Mouse (Mus musculus): ENCODE measurements around the gene Timp1.

DNA sequence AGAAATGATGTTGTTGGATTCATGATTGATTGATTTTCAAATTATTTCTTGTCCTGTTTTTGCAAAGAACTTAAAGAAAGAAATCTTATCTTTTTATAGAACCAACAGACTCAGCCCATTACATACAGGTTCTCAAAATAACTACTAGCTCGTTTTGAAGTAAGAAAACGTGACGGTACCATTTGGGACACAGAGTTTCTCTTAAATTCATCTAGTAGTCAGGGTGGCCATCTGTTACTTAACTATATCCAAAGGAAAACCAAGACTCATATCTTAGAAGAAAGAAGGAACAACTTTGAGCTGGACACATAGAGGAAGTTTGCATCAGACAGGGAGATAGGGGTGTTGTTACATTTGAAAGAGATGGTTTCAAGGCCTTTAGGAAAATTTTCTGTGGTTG lies 22.7 kb upstream of the Timp1 start:
- no peak for TF ChIP-seq POLR2A (IDR thresholded peaks at IDR 0.05; ENCODE audit: low read depth, low read length)
- no peak for TF ChIP-seq CTCF (conservative IDR thresholded peaks at IDR 0.05; ENCODE audit: insufficient read depth, insufficient read length, low read depth, low read length)

Measured in kidney, adult 2 months (tissue).